15 mouse cellular contexts compared by ENCODE assay signal in genomic region chr9:114960844-114961243, GRCm38 (mm10).
"Had no signal": no experiment of that assay in that cellular context is flagged by ENCODE, and none has a peak within 500 bp of the region (broad histone marks: within the 10 kb centered on the region; RNA-seq: fewer than 3 reads in every experiment).

No protein-coding gene starts in this region.

- H3K4me2 ChIP-seq: liver, embryonic 13.5 days; midbrain, embryonic 12.5 days; midbrain, embryonic 15.5 days; neural tube, embryonic 12.5 days; neural tube, embryonic 15.5 days had no signal

- H3K27ac ChIP-seq: kidney, postnatal 0 days; layer of hippocampus, adult 2 months; left cerebral cortex, adult 2 months; liver, embryonic 13.5 days; midbrain, embryonic 12.5 days; midbrain, embryonic 15.5 days; neural tube, embryonic 12.5 days; neural tube, embryonic 15.5 days had no signal

- ATAC-seq: midbrain, embryonic 15.5 days had no signal

- H3K4me1 ChIP-seq: liver, embryonic 13.5 days; midbrain, embryonic 12.5 days; midbrain, embryonic 15.5 days; neural tube, embryonic 12.5 days; neural tube, embryonic 15.5 days had no signal

- H3K36me3 ChIP-seq: liver, embryonic 13.5 days; midbrain, embryonic 12.5 days; midbrain, embryonic 15.5 days; neural tube, embryonic 12.5 days; neural tube, embryonic 15.5 days had no signal

- H3K9ac ChIP-seq: liver, embryonic 13.5 days; midbrain, embryonic 12.5 days; midbrain, embryonic 15.5 days; neural tube, embryonic 12.5 days; neural tube, embryonic 15.5 days had no signal

- DNase-seq: layer of hippocampus, adult 9-11 months; liver, embryonic 13.5 days; lung, adult 2 months; right cerebral cortex, adult 18-20 months; right cerebral cortex, postnatal 14 days; right cerebral cortex, postnatal 4 days; thymus, adult 18-20 months; thymus, postnatal 36 days had no signal

- H3K27me3 ChIP-seq: liver, embryonic 13.5 days; midbrain, embryonic 12.5 days; midbrain, embryonic 15.5 days; neural tube, embryonic 12.5 days; neural tube, embryonic 15.5 days had no signal

- H3K9me3 ChIP-seq: midbrain, embryonic 15.5 days; neural tube, embryonic 12.5 days; neural tube, embryonic 15.5 days had no signal

- H3K4me3 ChIP-seq: layer of hippocampus, adult 2 months; left cerebral cortex, adult 2 months; liver, embryonic 13.5 days; midbrain, embryonic 12.5 days; midbrain, embryonic 15.5 days; neural tube, embryonic 12.5 days; neural tube, embryonic 15.5 days had no signal
